Mouse (Mus musculus): ENCODE data around the gene Itgax. TPM values are rescaled to one million over a fixed set of nuclear protein-coding genes. Genes with fewer than 3 reads are reported as not detected.

Gene Itgax
- polyA plus RNA-seq, 1 experiment from 2014 or later, result 1.7 TPM

GRCm38 (mm10) chr7:128119726-128120490, 9.4 kb upstream of the Itgax start:
- no peaks in the 10 kb centered on the region for H3K9me3 ChIP-seq (ENCODE audit: low read length)
- no peak for DNase-seq (ENCODE audit: low spot score)
- no peaks in the 10 kb centered on the region for H3K36me3 ChIP-seq (ENCODE audit: insufficient read depth, low read length)
- no peak overlapping the region for H3K4me2 ChIP-seq (replicated peaks; ENCODE audit: low read depth, low read length)
- H3K27me3 ChIP-seq (replicated peaks; ENCODE audit: insufficient read depth, low read length), result no peaks in the 10 kb centered on the region
- no peak for TF ChIP-seq EP300 (IDR thresholded peaks at IDR 0.05)
- no peak for TF ChIP-seq CTCF (IDR thresholded peaks at IDR 0.05)
- 75% methylated on average over 6 of the region's 6 CpGs for WGBS
- ATAC-seq, result no peak
- no peaks in the 10 kb centered on the region for H3K4me1 ChIP-seq (ENCODE audit: insufficient read depth, low read depth, low read length)
- no peak overlapping the region for H3K9ac ChIP-seq (replicated peaks; ENCODE audit: low read depth)
- H3K4me3 ChIP-seq (ENCODE audit: low read depth, low read length), result no peak overlapping the region
- no peak overlapping the region for H3K27ac ChIP-seq (ENCODE audit: low read length)

GRCm38 (mm10) chr7:128132148-128132547, 2.8 kb downstream of the Itgax start:
- Histone ChIP-seq H3K9me3 (ENCODE audit: low read length) (no peaks in the 10 kb centered on the region), H3K4me3 (ENCODE audit: low read depth, low read length) (no peak overlapping the region), H3K36me3 (ENCODE audit: insufficient read depth, low read length) (no peaks in the 10 kb centered on the region), H3K9ac (replicated peaks; ENCODE audit: low read depth) (no peak overlapping the region), H3K4me2 (replicated peaks; ENCODE audit: low read depth, low read length) (no peak overlapping the region), H3K4me1 (ENCODE audit: insufficient read depth, low read depth, low read length) (no peaks in the 10 kb centered on the region), H3K27ac (ENCODE audit: low read length) (no peak overlapping the region), H3K27me3 (replicated peaks; ENCODE audit: insufficient read depth, low read length) (no peaks in the 10 kb centered on the region)
- no peak for ATAC-seq
- WGBS, result 82% methylated on average over 5 of the region's 5 CpGs
- TF ChIP-seq CTCF (IDR thresholded peaks at IDR 0.05) (no peak), EP300 (IDR thresholded peaks at IDR 0.05) (no peak)
- DNase-seq (ENCODE audit: low spot score), result no peak

GRCm38 (mm10) chr7:128133596-128133995, 4.2 kb downstream of the Itgax start:
- ATAC-seq, result no peak
- no peaks in the 10 kb centered on the region for H3K9me3 ChIP-seq (ENCODE audit: low read length)
- H3K27me3 ChIP-seq (replicated peaks; ENCODE audit: insufficient read depth, low read length), result no peaks in the 10 kb centered on the region
- peak; percentile 48 for DNase-seq (ENCODE audit: low spot score)
- no peaks in the 10 kb centered on the region for H3K4me1 ChIP-seq (ENCODE audit: insufficient read depth, low read depth, low read length)
- H3K4me2 ChIP-seq (replicated peaks; ENCODE audit: low read depth, low read length), result no peak overlapping the region
- H3K4me3 ChIP-seq (ENCODE audit: low read depth, low read length), result no peak overlapping the region
- no peaks in the 10 kb centered on the region for H3K36me3 ChIP-seq (ENCODE audit: insufficient read depth, low read length)
- no peak overlapping the region for H3K27ac ChIP-seq (ENCODE audit: low read length)
- no peak overlapping the region for H3K9ac ChIP-seq (replicated peaks; ENCODE audit: low read depth)
- WGBS, result 72% methylated on average over 2 of the region's 2 CpGs
- TF ChIP-seq CTCF (IDR thresholded peaks at IDR 0.05) (no peak), EP300 (IDR thresholded peaks at IDR 0.05) (no peak)

- DNase-seq (ENCODE audit: low spot score) (no peak), ATAC-seq (no peak)
- Histone ChIP-seq H3K4me1 (ENCODE audit: insufficient read depth, low read depth, low read length) (no peaks in the 10 kb centered on the region), H3K27ac (ENCODE audit: low read length) (no peak overlapping the region), H3K9ac (replicated peaks; ENCODE audit: low read depth) (no peak overlapping the region), H3K9me3 (ENCODE audit: low read length) (no peaks in the 10 kb centered on the region), H3K4me3 (ENCODE audit: low read depth, low read length) (no peak overlapping the region), H3K27me3 (replicated peaks; ENCODE audit: insufficient read depth, low read length) (no peaks in the 10 kb centered on the region), H3K4me2 (replicated peaks; ENCODE audit: low read depth, low read length) (no peak overlapping the region), H3K36me3 (ENCODE audit: insufficient read depth, low read length) (no peaks in the 10 kb centered on the region)
- 39% methylated on average over 4 of the region's 4 CpGs for WGBS
- TF ChIP-seq EP300 (IDR thresholded peaks at IDR 0.05) (no peak), CTCF (IDR thresholded peaks at IDR 0.05) (no peak)
Measured at GRCm38 (mm10) chr7:128136927-128137326, 7.6 kb downstream of the Itgax start.

GRCm38 (mm10) chr7:128139611-128140010, 10.3 kb downstream of the Itgax start:
- ATAC-seq (no peak), DNase-seq (ENCODE audit: low spot score) (no peak)
- H3K4me1 ChIP-seq (ENCODE audit: insufficient read depth, low read depth, low read length), result no peaks in the 10 kb centered on the region
- no peak for TF ChIP-seq EP300 (IDR thresholded peaks at IDR 0.05)
- no peak for TF ChIP-seq CTCF (IDR thresholded peaks at IDR 0.05)
- H3K27me3 ChIP-seq (replicated peaks; ENCODE audit: insufficient read depth, low read length), result no peaks in the 10 kb centered on the region
- no peak overlapping the region for H3K4me3 ChIP-seq (ENCODE audit: low read depth, low read length)
- no peak overlapping the region for H3K27ac ChIP-seq (ENCODE audit: low read length)
- no peaks in the 10 kb centered on the region for H3K36me3 ChIP-seq (ENCODE audit: insufficient read depth, low read length)
- no peaks in the 10 kb centered on the region for H3K9me3 ChIP-seq (ENCODE audit: low read length)
- 86% methylated on average over 6 of the region's 6 CpGs for WGBS
- H3K9ac ChIP-seq (replicated peaks; ENCODE audit: low read depth), result no peak overlapping the region
- H3K4me2 ChIP-seq (replicated peaks; ENCODE audit: low read depth, low read length), result no peak overlapping the region

- Histone ChIP-seq H3K4me3 (ENCODE audit: low read depth, low read length) (no peak overlapping the region), H3K27ac (ENCODE audit: low read length) (no peak overlapping the region), H3K36me3 (ENCODE audit: insufficient read depth, low read length) (no peaks in the 10 kb centered on the region), H3K27me3 (replicated peaks; ENCODE audit: insufficient read depth, low read length) (no peaks in the 10 kb centered on the region), H3K4me2 (replicated peaks; ENCODE audit: low read depth, low read length) (no peak overlapping the region), H3K9ac (replicated peaks; ENCODE audit: low read depth) (no peak overlapping the region), H3K4me1 (ENCODE audit: insufficient read depth, low read depth, low read length) (no peaks in the 10 kb centered on the region), H3K9me3 (ENCODE audit: low read length) (no peaks in the 10 kb centered on the region)
- TF ChIP-seq CTCF (IDR thresholded peaks at IDR 0.05) (no peak), EP300 (IDR thresholded peaks at IDR 0.05) (no peak)
- WGBS, result 76% methylated on average over 8 of the region's 8 CpGs
- no peak for ATAC-seq
- no peak for DNase-seq (ENCODE audit: low spot score)
Measured at GRCm38 (mm10) chr7:128150970-128151369, 21.6 kb downstream of the Itgax start.

All from lung, postnatal 0 days (tissue).